Mouse (Mus musculus) forebrain, postnatal 0 days (tissue): ENCODE measurements around the gene Ralgapb. TPM values are rescaled to one million over a fixed set of nuclear protein-coding genes. Genes with fewer than 3 reads are reported as not detected.
A peak's percentile ranks its signal among the peaks of the same experiment; 100 is the strongest.

Experiments used
- ATAC-seq: fragments of 200-750 bp; cut with Nextera tagmentation; 2 replicates; pipeline ENCODE4 v1.8.0; 2017; ENCODE audit warnings: mild to moderate bottlenecking, moderate library complexity
- DNase-seq: peaks from one replicate; pipeline ENCODE4 v3.0.0-alpha.2; 2015
- H3K27ac ChIP-seq: fragments of 300-500 bp; sonication (generic); 2 replicates; pipeline ENCODE4 v1.5.1; 2014; ENCODE audit warnings: low read depth, mild to moderate bottlenecking, antibody characterized with exemption, low read length, moderate library complexity, mixed read lengths
- H3K27me3 ChIP-seq: fragments of 300-500 bp; sonication (generic); 2 replicates; pipeline ENCODE4 v1.6.1; 2014; ENCODE audit warnings: mild to moderate bottlenecking, low read length, mixed read lengths; ENCODE audit not compliant: insufficient read depth
- H3K36me3 ChIP-seq: fragments of 300-500 bp; sonication (generic); 2 replicates; pipeline ENCODE4 v1.6.1; 2014; ENCODE audit warnings: mild to moderate bottlenecking, moderate library complexity; ENCODE audit not compliant: insufficient read depth
- H3K4me1 ChIP-seq: fragments of 300-500 bp; sonication (generic); 2 replicates; pipeline ENCODE4 v1.6.1; 2014; ENCODE audit warnings: antibody characterized with exemption; ENCODE audit not compliant: insufficient read depth
- H3K4me2 ChIP-seq: fragments of 300-500 bp; sonication (generic); 2 replicates; pipeline ENCODE4 v1.6.1; 2014; ENCODE audit warnings: low read depth, mild to moderate bottlenecking, moderate library complexity
- H3K4me3 ChIP-seq: fragments of 300-500 bp; sonication (generic); 2 replicates; pipeline ENCODE4 v1.5.1; 2014; ENCODE audit warnings: low read depth, low read length, mixed read lengths
- H3K9ac ChIP-seq: fragments of 300-500 bp; sonication (generic); 2 replicates; pipeline ENCODE4 v1.6.1; 2014; ENCODE audit warnings: mild to moderate bottlenecking
- H3K9me3 ChIP-seq: fragments of 300-500 bp; sonication (generic); 2 replicates; pipeline ENCODE4 v1.6.1; 2016; ENCODE audit warnings: low read length
- CTCF ChIP-seq: sonication (generic); IDR thresholded peaks from 2 replicates; pipeline ENCODE4 v1.5.1; 2016; ENCODE audit warnings: antibody characterized with exemption, control low read depth, low read depth
- WGBS: fragments of 180-500 bp; shearing (Covaris S2); extraction: QIAGEN DNeasy Blood & Tissue Kit; methylation state at CpG from one replicate; pipeline ENCODE4 v1.1.7; 2014; 5-methylcytosine and 5-hydroxymethylcytosine counted together
- polyA plus RNA-seq: library from polyadenylated mRNA; unstranded; fragments of >200 nt; fragmentation: Nextera tagmentation; extraction: Ambion mirVana; gene quantifications from 2 replicates; pipeline ENCODE4 v1.2.1, GENCODE M21; 2015
- total RNA-seq: library from RNA; depleted of rRNA; stranded (reverse); fragments of >200 nt; gene quantifications from 2 replicates; pipeline ENCODE4 v1.2.3, GENCODE M21; 2014; rRNA removed

The Ralgapb gene
- total and polyA plus RNA-seq, 2 experiments from 2014 or later = 16.6 to 55.5 TPM

DNA sequence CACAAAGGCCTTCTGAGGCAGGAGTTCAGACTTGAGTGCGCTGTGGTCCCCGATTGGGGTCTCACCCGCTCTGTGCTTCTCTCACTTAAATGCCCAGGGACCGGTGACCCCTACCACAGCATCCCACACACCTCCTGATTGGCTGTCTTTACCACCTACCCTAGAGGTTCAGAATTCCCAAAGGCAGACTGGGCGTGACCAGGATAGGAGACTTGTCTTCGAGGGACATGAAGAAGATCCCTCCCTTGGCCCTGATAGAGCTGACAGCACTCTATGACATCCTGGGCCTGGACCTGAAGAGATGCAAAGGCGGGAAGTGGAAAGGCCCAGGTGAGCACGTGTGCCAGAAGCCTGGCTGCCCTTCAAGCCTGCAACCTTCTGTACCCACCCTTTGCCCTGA is 124.9 kb downstream of the Ralgapb start:
- 79% methylated on average over 8 of the region's 8 CpGs for WGBS
- H3K27ac ChIP-seq = no peak overlapping the region
- no peaks in the 10 kb centered on the region for H3K4me1 ChIP-seq
- H3K4me3 ChIP-seq = no peak overlapping the region
- no peak overlapping the region for H3K9ac ChIP-seq
- H3K36me3 ChIP-seq = no peaks in the 10 kb centered on the region
- no peak for TF ChIP-seq CTCF
- no peak for DNase-seq
- H3K9me3 ChIP-seq = 0 out of 2 replicates have a peak, but pooled peaks cover 4% of the 10 kb centered on the region
- no peak for ATAC-seq
- H3K4me2 ChIP-seq = no peak overlapping the region
- H3K27me3 ChIP-seq = no peaks in the 10 kb centered on the region

DNA sequence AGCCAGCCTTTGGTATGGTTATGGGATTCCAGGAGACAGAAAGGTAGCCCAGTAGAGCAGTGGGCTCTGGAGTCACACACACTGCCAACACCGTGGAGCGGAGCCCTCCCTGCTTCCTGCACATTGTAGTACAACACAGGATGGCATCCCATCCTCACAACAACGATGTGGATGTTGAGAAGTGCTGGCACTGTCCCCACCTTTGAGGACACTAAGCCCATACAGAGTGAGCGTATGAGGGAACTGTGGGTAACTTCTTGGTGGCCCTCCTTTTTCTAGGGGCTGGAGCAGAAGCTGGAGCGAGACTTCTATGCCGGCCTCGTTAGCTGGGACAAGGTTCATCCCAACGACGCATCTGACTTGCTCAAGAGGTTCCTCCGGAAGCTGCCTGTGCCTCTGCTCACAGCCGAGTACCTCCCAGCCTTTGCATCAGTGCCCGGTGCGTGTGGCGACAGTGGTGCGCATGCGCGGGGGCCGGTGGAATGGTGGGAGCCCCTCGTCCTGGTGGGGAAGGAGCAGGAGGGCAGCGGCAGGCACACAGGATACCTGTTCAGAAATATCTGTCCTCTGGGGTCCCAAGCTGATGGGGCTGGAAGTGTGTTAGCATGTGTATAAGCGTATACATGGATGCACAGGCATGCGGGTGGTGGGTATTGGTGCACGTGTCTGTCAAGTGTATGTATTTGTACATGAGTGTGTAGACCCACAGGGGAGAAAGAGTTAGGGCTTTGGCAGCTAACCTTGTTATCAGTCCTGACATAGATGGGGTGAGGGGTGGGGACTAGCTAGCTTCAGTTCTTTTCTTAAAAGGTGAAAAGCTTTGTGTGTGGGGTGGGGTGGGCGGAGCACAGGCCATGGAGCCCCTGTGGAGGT is 130.0 kb downstream of the Ralgapb start:
- no peak overlapping the region for H3K4me3 ChIP-seq
- H3K27me3 ChIP-seq = no peaks in the 10 kb centered on the region
- H3K36me3 ChIP-seq = no peaks in the 10 kb centered on the region
- peak overlapping the region; percentile 31; the same call in 1 of the 2 replicates for H3K9ac ChIP-seq
- ATAC-seq (peak; percentile 65), DNase-seq (peak; percentile 62)
- H3K4me1 ChIP-seq = no peaks in the 10 kb centered on the region
- H3K9me3 ChIP-seq = no peaks in the 10 kb centered on the region
- no peak overlapping the region for H3K27ac ChIP-seq
- peak overlapping the region; percentile 44 for H3K4me2 ChIP-seq
- TF ChIP-seq CTCF = no peak
- 46% methylated on average over 24 of the region's 24 CpGs for WGBS

DNA sequence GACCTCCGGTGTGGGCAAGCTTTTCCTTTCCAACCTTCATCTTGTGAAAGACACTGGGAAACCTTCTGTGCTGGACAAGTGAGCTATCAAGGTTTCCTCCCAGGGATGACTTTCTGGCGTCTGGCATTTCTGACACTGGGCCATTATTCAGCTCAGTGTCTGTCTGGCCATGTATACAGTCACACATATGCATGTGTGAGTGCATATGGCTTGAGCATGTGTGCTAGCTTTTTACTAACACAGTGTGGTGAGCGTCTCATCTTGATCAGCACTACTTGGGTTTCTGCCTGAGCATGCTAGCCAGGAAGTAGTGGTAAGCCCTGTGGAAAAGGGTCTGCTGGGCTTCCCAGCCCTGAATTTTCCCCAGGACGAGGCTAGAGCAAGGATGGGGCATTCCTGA is 131.6 kb downstream of the Ralgapb start:
- Histone ChIP-seq H3K27me3 (no peaks in the 10 kb centered on the region), H3K4me3 (no peak overlapping the region), H3K9ac (no peak overlapping the region), H3K9me3 (no peaks in the 10 kb centered on the region), H3K36me3 (no peaks in the 10 kb centered on the region), H3K27ac (no peak overlapping the region), H3K4me1 (no peaks in the 10 kb centered on the region), H3K4me2 (no peak overlapping the region)
- DNase-seq = peak; percentile 71
- ATAC-seq = peak; percentile 85
- no peak for TF ChIP-seq CTCF
- 46% methylated on average over 4 of the region's 4 CpGs for WGBS

DNA sequence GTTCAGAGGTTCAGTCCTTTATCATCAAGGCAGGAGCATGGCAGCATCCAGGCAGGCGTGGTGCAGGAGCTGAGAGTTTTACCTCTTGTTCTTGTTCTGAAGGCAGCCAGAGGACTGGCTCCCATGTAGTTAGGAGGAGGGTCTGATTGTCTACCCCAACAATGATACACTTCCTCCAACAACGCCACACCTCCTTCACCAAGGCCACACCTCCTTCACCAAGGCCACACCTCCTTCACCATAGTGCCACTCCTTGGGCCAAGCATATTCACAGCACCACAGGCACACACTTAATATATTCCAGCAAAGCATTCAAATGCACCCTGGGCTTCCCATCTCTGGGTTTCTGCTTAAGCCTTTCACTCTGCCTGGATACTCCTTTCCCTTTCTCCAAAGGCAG is 135.6 kb downstream of the Ralgapb start:
- no peaks in the 10 kb centered on the region for H3K4me1 ChIP-seq
- H3K4me2 ChIP-seq = no peak overlapping the region
- H3K27ac ChIP-seq = no peak overlapping the region
- no peak for TF ChIP-seq CTCF
- ATAC-seq = no peak
- DNase-seq = no peak
- H3K4me3 ChIP-seq = no peak overlapping the region
- WGBS = 75% methylated on average over 2 of the region's 2 CpGs
- no peaks in the 10 kb centered on the region for H3K27me3 ChIP-seq
- H3K9me3 ChIP-seq = no peaks in the 10 kb centered on the region
- H3K9ac ChIP-seq = no peak overlapping the region
- H3K36me3 ChIP-seq = no peaks in the 10 kb centered on the region

DNA sequence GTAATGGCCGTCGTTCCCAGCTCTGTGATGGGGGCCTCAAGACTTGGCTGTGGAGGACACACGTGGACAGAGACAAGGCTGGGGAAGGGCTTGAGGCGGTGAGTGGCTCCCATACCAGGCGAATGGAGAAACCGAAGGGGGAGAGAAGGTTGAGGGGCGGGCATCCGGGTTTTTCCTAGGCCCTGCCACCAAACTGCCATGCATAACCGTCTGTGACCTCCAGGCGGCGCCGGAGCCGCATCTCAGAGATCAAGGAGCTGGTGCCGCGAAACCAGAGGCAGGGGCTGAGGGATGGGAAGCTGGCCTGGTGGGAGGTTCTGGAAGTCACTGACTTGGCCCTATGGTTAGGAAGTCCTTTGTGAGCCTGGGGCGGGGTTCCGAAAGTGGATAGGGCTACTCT is 137.1 kb downstream of the Ralgapb start:
- 2% methylated on average over 17 of the region's 17 CpGs for WGBS
- Histone ChIP-seq H3K4me3 (no peak overlapping the region), H3K36me3 (no peaks in the 10 kb centered on the region), H3K27me3 (no peaks in the 10 kb centered on the region), H3K9me3 (no peaks in the 10 kb centered on the region), H3K27ac (no peak overlapping the region), H3K4me2 (peak overlapping the region; percentile 31), H3K4me1 (no peaks in the 10 kb centered on the region), H3K9ac (peak overlapping the region; percentile 47; the same call in 1 of the 2 replicates)
- ATAC-seq = peak; percentile 89
- DNase-seq = peak; percentile 93
- peak; percentile 96 for TF ChIP-seq CTCF

Other genes starting within 250 kb of the Ralgapb start
- gene D630003M21Rik, start 180.6 kb upstream of the Ralgapb start, total RNA-seq = 5.4 and 6.6 TPM in 2 replicates
- gene D630003M21Rik, start 180.6 kb upstream of the Ralgapb start, polyA plus RNA-seq = 1.6 and 1.9 TPM in 2 replicates
- gene Bpi, start 151.8 kb upstream of the Ralgapb start, total RNA-seq = not detected in 2 replicates
- not detected in 2 replicates for gene Bpi, start 151.8 kb upstream of the Ralgapb start, polyA plus RNA-seq
- 4.7 and 5.3 TPM in 2 replicates for gene Lbp, start 103.4 kb upstream of the Ralgapb start, total RNA-seq
- 5.7 and 8.0 TPM in 2 replicates for gene Lbp, start 103.4 kb upstream of the Ralgapb start, polyA plus RNA-seq
- gene Snhg11, start 34.2 kb upstream of the Ralgapb start, total RNA-seq = 68.4 and 142 TPM in 2 replicates
- 39.8 and 179 TPM in 2 replicates for gene Snhg11, start 34.2 kb upstream of the Ralgapb start, polyA plus RNA-seq
- gene Adig, start 92.8 kb downstream of the Ralgapb start, total RNA-seq = not detected in 2 replicates
- gene Adig, start 92.8 kb downstream of the Ralgapb start, polyA plus RNA-seq = not detected in 2 replicates
- 0.14 and 0.46 TPM in 2 replicates for gene Arhgap40, start 102.9 kb downstream of the Ralgapb start, total RNA-seq
- 0.41 and 0.58 TPM in 2 replicates for gene Arhgap40, start 102.9 kb downstream of the Ralgapb start, polyA plus RNA-seq
- gene Slc32a1, start 200.9 kb downstream of the Ralgapb start, total RNA-seq = 23.5 and 37.4 TPM in 2 replicates
- gene Slc32a1, start 200.9 kb downstream of the Ralgapb start, polyA plus RNA-seq = 7.4 and 10.8 TPM in 2 replicates
- gene Actr5, start 215.0 kb downstream of the Ralgapb start, total RNA-seq = 16.5 and 30.8 TPM in 2 replicates
- 8.0 and 8.2 TPM in 2 replicates for gene Actr5, start 215.0 kb downstream of the Ralgapb start, polyA plus RNA-seq